16 mouse cellular contexts compared by ENCODE assay signal in genomic region chr2:129047811-129048210, GRCm38 (mm10). TPM values are rescaled to one million over a fixed set of nuclear protein-coding genes. Genes with fewer than 3 reads are reported as not detected.
"Had no signal": no experiment of that assay in that cellular context is flagged by ENCODE, and none has a peak within 500 bp of the region (broad histone marks: within the 10 kb centered on the region; RNA-seq: fewer than 3 reads in every experiment).

Gene Vinac1 (minus strand): TSS chr2:129048172.

- H3K36me3 ChIP-seq: limb, embryonic 13.5 days; midbrain, embryonic 12.5 days had no signal

- H3K4me3 ChIP-seq: limb, embryonic 13.5 days; megakaryocyte, embryonic 14.5 days; midbrain, embryonic 12.5 days had no signal

- H3K9ac ChIP-seq: limb, embryonic 13.5 days; liver, embryonic 14.5 days; midbrain, embryonic 12.5 days had no signal

- H3K27me3 ChIP-seq: midbrain, embryonic 12.5 days had no signal

- ATAC-seq: intestine, embryonic 16.5 days; lung, postnatal 0 days; midbrain, embryonic 16.5 days had no signal

- H3K4me2 ChIP-seq: limb, embryonic 13.5 days; midbrain, embryonic 12.5 days had no signal

- DNase-seq: kidney, adult 9 months; kidney, postnatal 14 days; left cerebral cortex, postnatal 4 days; lung, adult 18-20 months; lung, postnatal 4 days; right cerebral cortex, postnatal 14 days; thymus, adult 2 months; thymus, postnatal 25 days had no signal

- H3K27ac ChIP-seq: limb, embryonic 13.5 days; liver, embryonic 14.5 days; midbrain, embryonic 12.5 days had no signal

- H3K9me3 ChIP-seq: limb, embryonic 13.5 days; megakaryocyte, embryonic 14.5 days; midbrain, embryonic 12.5 days had no signal

- H3K4me1 ChIP-seq: limb, embryonic 13.5 days; megakaryocyte, embryonic 14.5 days; midbrain, embryonic 12.5 days had no signal

RNA-seq across cellular contexts. Expression of gene Vinac1, which starts in this region (rescaled TPM):
- polyA plus RNA-seq: spleen, adult 2 months had no signal
